7 mouse cellular contexts compared by ENCODE assay signal in genomic region chr7:24904936-24905335, GRCm38 (mm10). TPM values are rescaled to one million over a fixed set of nuclear protein-coding genes. Genes with fewer than 3 reads are reported as not detected.
DNase-seq lines count a peak whose midpoint lies in the region; ATAC-seq and TF ChIP-seq lines count a peak whose summit lies in the region.

No protein-coding gene starts in this region.

- TF ChIP-seq POLR2A in ES-Bruce4 (IDR thresholded peaks at IDR 0.05; ENCODE audit: insufficient read depth, low read length), result no peak

- H3K9me3 ChIP-seq in ES-Bruce4 (replicated peaks; ENCODE audit: control insufficient read depth, insufficient read depth, low read length, poor library complexity, severe bottlenecking), result no peaks in the 10 kb centered on the region
- H3K9me3 ChIP-seq in embryonic facial prominence, embryonic 12.5 days, result no peaks in the 10 kb centered on the region
- no peaks in the 10 kb centered on the region for H3K9me3 ChIP-seq in hindbrain, embryonic 11.5 days (ENCODE audit: control insufficient read depth, low read length)
- H3K9me3 ChIP-seq in limb, embryonic 12.5 days, result no peaks in the 10 kb centered on the region
- H3K9me3 ChIP-seq in midbrain, embryonic 12.5 days, result no peaks in the 10 kb centered on the region

- WGBS in embryonic facial prominence, embryonic 12.5 days, result 14% methylated on average over 3 of the region's 3 CpGs
- WGBS in hindbrain, embryonic 11.5 days, result 18% methylated on average over 3 of the region's 3 CpGs
- WGBS in limb, embryonic 12.5 days, result 22% methylated on average over 3 of the region's 3 CpGs
- 11% methylated on average over 3 of the region's 3 CpGs for WGBS in midbrain, embryonic 12.5 days

- H3K4me1 ChIP-seq in ES-Bruce4 (ENCODE audit: control insufficient read depth, insufficient read depth, low read length), result peaks cover 7% of the 10 kb centered on the region
- peaks cover 36% of the 10 kb centered on the region for H3K4me1 ChIP-seq in embryonic facial prominence, embryonic 12.5 days
- no peaks in the 10 kb centered on the region; the same call in 1 of the 2 replicates for H3K4me1 ChIP-seq in hindbrain, embryonic 11.5 days (replicated peaks; ENCODE audit: control insufficient read depth, insufficient read depth, low read length)
- peaks cover 55% of the 10 kb centered on the region for H3K4me1 ChIP-seq in limb, embryonic 12.5 days (replicated peaks)
- peaks cover 27% of the 10 kb centered on the region for H3K4me1 ChIP-seq in midbrain, embryonic 12.5 days

- H3K4me3 ChIP-seq in ES-Bruce4 (ENCODE audit: low read depth, low read length), result peak overlapping the region; percentile 33; the same call in 1 of the 2 replicates
- peak overlapping the region; percentile 78 for H3K4me3 ChIP-seq in embryonic facial prominence, embryonic 12.5 days
- H3K4me3 ChIP-seq in hindbrain, embryonic 11.5 days (ENCODE audit: low read depth, low read length), result peak overlapping the region; percentile 68; the same call in 1 of the 2 replicates
- peak overlapping the region; percentile 74 for H3K4me3 ChIP-seq in limb, embryonic 12.5 days (replicated peaks)
- H3K4me3 ChIP-seq in midbrain, embryonic 12.5 days, result peak overlapping the region; percentile 67

- peak; percentile 68 for TF ChIP-seq CTCF in ES-Bruce4 (IDR thresholded peaks at IDR 0.05; ENCODE audit: low read depth, low read length)

- H3K27ac ChIP-seq in ES-Bruce4 (ENCODE audit: insufficient read depth, low read length), result no peak overlapping the region
- H3K27ac ChIP-seq in embryonic facial prominence, embryonic 12.5 days, result no peak overlapping the region
- no peak overlapping the region for H3K27ac ChIP-seq in hindbrain, embryonic 11.5 days (ENCODE audit: low read depth, low read length)
- H3K27ac ChIP-seq in limb, embryonic 12.5 days, result peak overlapping the region; percentile 80
- 0 out of 2 replicates have a peak overlapping the region, but pooled peaks have one; percentile 68 for H3K27ac ChIP-seq in midbrain, embryonic 12.5 days (replicated peaks)

- peaks cover 10% of the 10 kb centered on the region; the same call in 1 of the 2 replicates for H3K36me3 ChIP-seq in ES-Bruce4 (ENCODE audit: control insufficient read depth, insufficient read depth, low read length, poor library complexity, severe bottlenecking)
- H3K36me3 ChIP-seq in embryonic facial prominence, embryonic 12.5 days, result peaks cover 13% of the 10 kb centered on the region; the same call in 1 of the 2 replicates
- H3K36me3 ChIP-seq in hindbrain, embryonic 11.5 days (ENCODE audit: control insufficient read depth, insufficient read depth, low read length), result no peaks in the 10 kb centered on the region
- H3K36me3 ChIP-seq in limb, embryonic 12.5 days, result peaks cover 23% of the 10 kb centered on the region; the same call in 1 of the 2 replicates
- H3K36me3 ChIP-seq in midbrain, embryonic 12.5 days, result 0 out of 2 replicates have a peak, but pooled peaks cover 13% of the 10 kb centered on the region

- H3K27me3 ChIP-seq in ES-Bruce4 (ENCODE audit: control insufficient read depth, insufficient read depth, low read length, poor library complexity, severe bottlenecking), result no peaks in the 10 kb centered on the region
- no peaks in the 10 kb centered on the region for H3K27me3 ChIP-seq in embryonic facial prominence, embryonic 12.5 days
- H3K27me3 ChIP-seq in hindbrain, embryonic 11.5 days (ENCODE audit: control insufficient read depth, insufficient read depth, low read length), result no peaks in the 10 kb centered on the region
- H3K27me3 ChIP-seq in limb, embryonic 12.5 days, result no peaks in the 10 kb centered on the region
- no peaks in the 10 kb centered on the region for H3K27me3 ChIP-seq in midbrain, embryonic 12.5 days

- no peak for ATAC-seq in embryonic facial prominence, embryonic 12.5 days (ENCODE audit: insufficient number of reproducible peaks, insufficient read depth, low FRiP score, low TSS enrichment)
- peak; percentile 26; the same call in 1 of the 2 replicates for ATAC-seq in hindbrain, embryonic 11.5 days (ENCODE audit: low FRiP score)
- no peak for ATAC-seq in limb, embryonic 12.5 days (ENCODE audit: insufficient number of reproducible peaks, insufficient read depth, low FRiP score, low TSS enrichment, low read depth)
- no peak; the same call in 1 of the 2 replicates for ATAC-seq in midbrain, embryonic 12.5 days (ENCODE audit: low FRiP score, low read depth)

- H3K4me2 ChIP-seq in embryonic facial prominence, embryonic 12.5 days (replicated peaks), result peak overlapping the region; percentile 74
- H3K4me2 ChIP-seq in hindbrain, embryonic 11.5 days (replicated peaks; ENCODE audit: low read depth, low read length), result peak overlapping the region; percentile 61
- peak overlapping the region; percentile 88 for H3K4me2 ChIP-seq in limb, embryonic 12.5 days
- peak overlapping the region; percentile 91 for H3K4me2 ChIP-seq in midbrain, embryonic 12.5 days (replicated peaks)

- DNase-seq in adrenal gland, postnatal 25 days, result peak; percentile 53
- DNase-seq in hindbrain, embryonic 11.5 days (ENCODE audit: low spot score), result peak; percentile 79
- DNase-seq in spleen, postnatal 36 days (ENCODE audit: low spot score in 2 of 2), result peak; percentile 77 to 83

- H3K9ac ChIP-seq in ES-Bruce4 (ENCODE audit: low read depth, poor library complexity, severe bottlenecking), result peak overlapping the region; percentile 65; the same call in 1 of the 2 replicates
- H3K9ac ChIP-seq in embryonic facial prominence, embryonic 12.5 days, result peak overlapping the region; percentile 84
- H3K9ac ChIP-seq in hindbrain, embryonic 11.5 days (ENCODE audit: low read depth, low read length), result peak overlapping the region; percentile 77; the same call in 1 of the 2 replicates
- peak overlapping the region; percentile 71; the same call in 1 of the 2 replicates for H3K9ac ChIP-seq in limb, embryonic 12.5 days (replicated peaks)
- H3K9ac ChIP-seq in midbrain, embryonic 12.5 days (replicated peaks), result peak overlapping the region; percentile 83

- no peak for TF ChIP-seq EP300 in ES-Bruce4 (IDR thresholded peaks at IDR 0.05; ENCODE audit: insufficient read depth, low read depth, low read length)

RNA-seq across cellular contexts. Expression of gene Arhgef1, which starts 2.2 kb away (rescaled TPM):
- 90.5 and 108 TPM in 2 replicates for polyA plus RNA-seq in ES-Bruce4 (2011; ENCODE audit: insufficient read depth, insufficient read length, low read depth, missing spikeins)
- total RNA-seq in adrenal gland, postnatal 25 days (2021), result 126 and 138 TPM in 2 replicates
- 114 and 120 TPM in 2 replicates for polyA plus RNA-seq in embryonic facial prominence, embryonic 12.5 days (2016; fragmentation: Nextera tagmentation; extraction: Ambion mirVana)
- 43.0 and 46.4 TPM in 2 replicates for polyA plus RNA-seq in hindbrain, embryonic 11.5 days (2014; fragmentation: Nextera tagmentation; extraction: Ambion mirVana)
- 119 and 126 TPM in 2 replicates for polyA plus RNA-seq in limb, embryonic 12.5 days (2016; fragmentation: Nextera tagmentation; extraction: Ambion mirVana)
- 78.6 and 79.4 TPM in 2 replicates for polyA plus RNA-seq in midbrain, embryonic 12.5 days (2016; fragmentation: Nextera tagmentation; extraction: Ambion mirVana)

RNA-seq across cellular contexts. Expression of gene Cd79a, which starts 7.8 kb away (rescaled TPM):
- 2.8 and 2.9 TPM in 2 replicates for polyA plus RNA-seq in ES-Bruce4 (2011; ENCODE audit: insufficient read depth, insufficient read length, low read depth, missing spikeins)
- 0.91 and 1.0 TPM in 2 replicates for total RNA-seq in adrenal gland, postnatal 25 days (2021)
- 0.26 and 0.61 TPM in 2 replicates for polyA plus RNA-seq in embryonic facial prominence, embryonic 12.5 days (2016; fragmentation: Nextera tagmentation; extraction: Ambion mirVana)
- polyA plus RNA-seq in hindbrain, embryonic 11.5 days (2014; fragmentation: Nextera tagmentation; extraction: Ambion mirVana), result 0.39 TPM in 1 of 2 replicates, not detected in the other
- 0.51 and 0.86 TPM in 2 replicates for polyA plus RNA-seq in limb, embryonic 12.5 days (2016; fragmentation: Nextera tagmentation; extraction: Ambion mirVana)
- polyA plus RNA-seq in midbrain, embryonic 12.5 days (2016; fragmentation: Nextera tagmentation; extraction: Ambion mirVana), result 0.31 and 0.36 TPM in 2 replicates

RNA-seq across cellular contexts. Expression of gene Rps19, which starts 20.8 kb away (rescaled TPM):
- polyA plus RNA-seq in ES-Bruce4 (2011; ENCODE audit: insufficient read depth, insufficient read length, low read depth, missing spikeins), result 2,100 and 2,446 TPM in 2 replicates
- 564 and 876 TPM in 2 replicates for total RNA-seq in adrenal gland, postnatal 25 days (2021)
- polyA plus RNA-seq in embryonic facial prominence, embryonic 12.5 days (2016; fragmentation: Nextera tagmentation; extraction: Ambion mirVana), result 2,196 and 2,318 TPM in 2 replicates
- polyA plus RNA-seq in hindbrain, embryonic 11.5 days (2014; fragmentation: Nextera tagmentation; extraction: Ambion mirVana), result 1,792 and 1,821 TPM in 2 replicates
- 2,324 and 2,343 TPM in 2 replicates for polyA plus RNA-seq in limb, embryonic 12.5 days (2016; fragmentation: Nextera tagmentation; extraction: Ambion mirVana)
- polyA plus RNA-seq in midbrain, embryonic 12.5 days (2016; fragmentation: Nextera tagmentation; extraction: Ambion mirVana), result 1,467 and 1,476 TPM in 2 replicates

RNA-seq across cellular contexts. Expression of gene Dmrtc2, which starts 35.1 kb away (rescaled TPM):
- polyA plus RNA-seq in ES-Bruce4 (2011; ENCODE audit: insufficient read depth, insufficient read length, low read depth, missing spikeins), result 0.75 and 1.1 TPM in 2 replicates
- total RNA-seq in adrenal gland, postnatal 25 days (2021), result not detected in 2 replicates
- polyA plus RNA-seq in embryonic facial prominence, embryonic 12.5 days (2016; fragmentation: Nextera tagmentation; extraction: Ambion mirVana), result not detected in 2 replicates
- 0.14 TPM in 1 of 2 replicates, not detected in the other for polyA plus RNA-seq in hindbrain, embryonic 11.5 days (2014; fragmentation: Nextera tagmentation; extraction: Ambion mirVana)
- polyA plus RNA-seq in limb, embryonic 12.5 days (2016; fragmentation: Nextera tagmentation; extraction: Ambion mirVana), result not detected in 2 replicates
- polyA plus RNA-seq in midbrain, embryonic 12.5 days (2016; fragmentation: Nextera tagmentation; extraction: Ambion mirVana), result not detected in 2 replicates

RNA-seq across cellular contexts. Expression of gene Lypd4, which starts 35.2 kb away (rescaled TPM):
- polyA plus RNA-seq in ES-Bruce4 (2011; ENCODE audit: insufficient read depth, insufficient read length, low read depth, missing spikeins), result not detected in 2 replicates
- total RNA-seq in adrenal gland, postnatal 25 days (2021), result not detected in 2 replicates
- not detected in 2 replicates for polyA plus RNA-seq in embryonic facial prominence, embryonic 12.5 days (2016; fragmentation: Nextera tagmentation; extraction: Ambion mirVana)
- not detected in 2 replicates for polyA plus RNA-seq in hindbrain, embryonic 11.5 days (2014; fragmentation: Nextera tagmentation; extraction: Ambion mirVana)
- polyA plus RNA-seq in limb, embryonic 12.5 days (2016; fragmentation: Nextera tagmentation; extraction: Ambion mirVana), result not detected in 2 replicates
- polyA plus RNA-seq in midbrain, embryonic 12.5 days (2016; fragmentation: Nextera tagmentation; extraction: Ambion mirVana), result not detected in 2 replicates

Comparison
In these comparisons a context has a peak if more than half of its experiments do, and no peak if none do; other contexts are left out.
1. H3K27ac ChIP-seq: peak in limb, embryonic 12.5 days (single experiment) and midbrain, embryonic 12.5 days (single experiment); none in ES-Bruce4 (single experiment), embryonic facial prominence, embryonic 12.5 days (single experiment) and hindbrain, embryonic 11.5 days (single experiment).
2. Peak in every context shown above with its lines, with median percentiles within 50 percentile points of each other: H3K4me3 ChIP-seq, H3K9ac ChIP-seq, DNase-seq and H3K4me2 ChIP-seq.